ENCODE assay signal across 8 mouse cellular contexts in genomic region chr15:3268247-3268646, GRCm38 (mm10). TPM values are rescaled to one million over a fixed set of nuclear protein-coding genes. Genes with fewer than 3 reads are reported as not detected.
DNase-seq lines count a peak whose midpoint lies in the region; ATAC-seq lines count a peak whose summit lies in the region.

TSS of gene Selenop (plus strand) at chr15:3268547.

- WGBS in embryonic facial prominence, embryonic 10.5 days, result 88% methylated on average over 6 of the region's 6 CpGs
- 82% methylated on average over 6 of the region's 6 CpGs for WGBS in heart, embryonic 10.5 days
- 85% methylated on average over 6 of the region's 6 CpGs for WGBS in midbrain, embryonic 14.5 days

- no peak for DNase-seq in layer of hippocampus, adult 8-10 months (ENCODE audit: low spot score in 2 of 2)
- DNase-seq in layer of hippocampus, adult 9-10 months (ENCODE audit: low spot score), result no peak
- DNase-seq in embryonic facial prominence, embryonic 10.5 days (ENCODE audit: low spot score), result no peak
- no peak for DNase-seq in heart, embryonic 10.5 days (ENCODE audit: low spot score)
- DNase-seq in layer of hippocampus, postnatal 25 days (ENCODE audit: extremely low spot score in 1 of 2, low spot score in 1 of 2), result no peak
- DNase-seq in midbrain, embryonic 14.5 days, result no peak
- DNase-seq in cerebellum, adult 8-10 months, result no peak
- DNase-seq in B cell, adult 2 months, result no peak

- peaks cover 22% of the 10 kb centered on the region for H3K4me1 ChIP-seq in embryonic facial prominence, embryonic 10.5 days
- peaks cover 6% of the 10 kb centered on the region; the same call in 1 of the 2 replicates for H3K4me1 ChIP-seq in heart, embryonic 10.5 days
- H3K4me1 ChIP-seq in midbrain, embryonic 14.5 days (ENCODE audit: control insufficient read depth, insufficient read depth, low read length), result no peaks in the 10 kb centered on the region

- no peaks in the 10 kb centered on the region for H3K27me3 ChIP-seq in embryonic facial prominence, embryonic 10.5 days (replicated peaks; ENCODE audit: low read depth, poor library complexity, severe bottlenecking)
- no peaks in the 10 kb centered on the region for H3K27me3 ChIP-seq in heart, embryonic 10.5 days (ENCODE audit: insufficient read depth, poor library complexity, severe bottlenecking)
- H3K27me3 ChIP-seq in midbrain, embryonic 14.5 days (ENCODE audit: control insufficient read depth, insufficient read depth, low read length), result no peaks in the 10 kb centered on the region

- H3K4me3 ChIP-seq in embryonic facial prominence, embryonic 10.5 days, result no peak within 1 kb of the TSS
- H3K4me3 ChIP-seq in heart, embryonic 10.5 days, result no peak within 1 kb of the TSS
- no peak within 1 kb of the TSS for H3K4me3 ChIP-seq in midbrain, embryonic 14.5 days (replicated peaks; ENCODE audit: low read depth, low read length)

- ATAC-seq in midbrain, embryonic 14.5 days (ENCODE audit: low FRiP score, low TSS enrichment), result no peak

- no peaks in the 10 kb centered on the region for H3K36me3 ChIP-seq in embryonic facial prominence, embryonic 10.5 days (replicated peaks)
- H3K36me3 ChIP-seq in heart, embryonic 10.5 days, result no peaks in the 10 kb centered on the region
- no peaks in the 10 kb centered on the region for H3K36me3 ChIP-seq in midbrain, embryonic 14.5 days (ENCODE audit: control insufficient read depth, insufficient read depth, low read length)

- H3K4me2 ChIP-seq in midbrain, embryonic 14.5 days (ENCODE audit: low read length), result no peak within 1 kb of the TSS

- H3K9me3 ChIP-seq in embryonic facial prominence, embryonic 10.5 days, result no peaks in the 10 kb centered on the region
- H3K9me3 ChIP-seq in heart, embryonic 10.5 days, result no peaks in the 10 kb centered on the region
- no peaks in the 10 kb centered on the region for H3K9me3 ChIP-seq in midbrain, embryonic 14.5 days (ENCODE audit: control insufficient read depth, low read length)

- H3K9ac ChIP-seq in midbrain, embryonic 14.5 days (replicated peaks; ENCODE audit: low read length), result no peak within 1 kb of the TSS

- 0 out of 2 replicates have a peak within 1 kb of the TSS, but pooled peaks have one; percentile 30 for H3K27ac ChIP-seq in embryonic facial prominence, embryonic 10.5 days (replicated peaks)
- H3K27ac ChIP-seq in heart, embryonic 10.5 days, result peak within 1 kb of the TSS; percentile 89; the same call in 1 of the 2 replicates
- no peak within 1 kb of the TSS for H3K27ac ChIP-seq in midbrain, embryonic 14.5 days (replicated peaks; ENCODE audit: low read depth, low read length)

RNA-seq across cellular contexts. Expression of gene Selenop, which starts in this region (rescaled TPM):
- 100 to 1,000 TPM; 276 to 311 (median 294) TPM for total RNA-seq in layer of hippocampus, adult 8-10 months (2022)
- polyA plus RNA-seq in embryonic facial prominence, embryonic 10.5 days (2016; fragmentation: Nextera tagmentation; extraction: Ambion mirVana), result 53.5 and 62.5 TPM in 2 replicates
- 52.3 and 74.2 TPM in 2 replicates for polyA plus RNA-seq in heart, embryonic 10.5 days (2016; fragmentation: Nextera tagmentation; extraction: Ambion mirVana)
- 100 to 1,000 TPM; 290 to 344 TPM for total RNA-seq in layer of hippocampus, postnatal 25 days (2021)
- 47.6 and 131 TPM in 2 replicates for polyA plus RNA-seq in midbrain, embryonic 14.5 days (2014; fragmentation: Nextera tagmentation; extraction: Ambion mirVana)
